Mouse (Mus musculus) inflammation-experienced regulatory T-cells, adult 16 weeks (primary cell): ENCODE data around the gene Gm732. TPM values are rescaled to one million over a fixed set of nuclear protein-coding genes. Genes with fewer than 3 reads are reported as not detected.

ENCODE experiments used
- polyA plus RNA-seq: library from polyadenylated mRNA; unstranded; fragments of 100-300 nt; shearing (Covaris generic); gene quantifications from one replicate; pipeline ENCODE4 v1.2.1, GENCODE M21; 2017

Gene Gm732
- polyA plus RNA-seq: not detected

DNA sequence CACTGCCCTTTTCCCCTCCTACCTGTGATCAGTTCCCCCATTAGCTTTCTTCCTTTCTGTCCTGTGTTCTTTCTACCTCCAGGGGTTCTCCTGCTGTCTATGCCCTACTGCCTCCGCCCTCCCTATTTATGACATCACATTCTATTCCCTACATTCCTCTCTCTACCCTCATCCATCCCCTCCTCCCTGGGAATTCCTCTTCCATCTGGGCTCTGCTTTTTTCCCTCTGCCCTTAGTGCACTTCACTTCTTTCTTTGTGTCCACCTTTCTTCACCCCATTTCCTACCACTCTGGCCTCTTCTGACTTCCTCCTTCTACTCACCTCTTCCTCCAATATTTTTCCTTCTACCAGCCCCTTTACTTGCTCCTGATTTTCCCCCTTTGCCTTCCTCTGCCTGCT lies at the start of gene Gm732:
Gm732 (minus strand) TSS at position 101 of the 400 bp plus-strand sequence.

Other genes with a start within 250 kb of the Gm732 start
- not detected for gene Tent5d, start 155.9 kb downstream of the Gm732 start, polyA plus RNA-seq
- gene 2610002M06Rik, start 132.1 kb downstream of the Gm732 start, polyA plus RNA-seq: 27.4 TPM